Mouse (Mus musculus) MEL (cell line): ENCODE results near the gene Pak2. TPM values are rescaled to one million over a fixed set of nuclear protein-coding genes. Genes with fewer than 3 reads are reported as not detected.

Experiments used
- DNase-seq: peaks from one replicate; pipeline ENCODE4 v3.0.0; 2011; ENCODE audit warnings: low read depth, low spot score
- H3K27ac ChIP-seq: 2 replicates; pipeline ENCODE4 v1.5.1; 2012; ENCODE audit warnings: low read depth, mild to moderate bottlenecking, control low read depth, low read length, moderate library complexity; ENCODE audit not compliant: control insufficient read depth
- H3K27me3 ChIP-seq, 2 experiments: fragments of 150-350 bp in 1 of 2; sonication (generic) in 1 of 2; 2 replicates each; pipeline ENCODE4 v1.6.1; 2012; ENCODE audit warnings: low read length in 2 of 2, mild to moderate bottlenecking in 2 of 2, improper control_type of control experiment in 1 of 2, moderate library complexity in 1 of 2; ENCODE audit not compliant: insufficient read depth in 2 of 2, control insufficient read depth in 1 of 2
- H3K36me3 ChIP-seq, 2 experiments: 2 replicates each; pipeline ENCODE4 v1.6.1; 2012 to 2014; ENCODE audit warnings: low read length in 2 of 2, improper control_type of control experiment in 1 of 2, inconsistent platforms in 1 of 2, mild to moderate bottlenecking in 1 of 2; ENCODE audit not compliant: insufficient read depth in 2 of 2, control insufficient read depth in 1 of 2
- H3K4me1 ChIP-seq, 2 experiments: fragments of 150-350 bp in 1 of 2; sonication (generic) in 1 of 2; 2 replicates each; pipeline ENCODE4 v1.6.1; 2012; ENCODE audit warnings: low read length in 2 of 2, improper control_type of control experiment in 1 of 2, mild to moderate bottlenecking in 1 of 2; ENCODE audit not compliant: insufficient read depth in 2 of 2, control insufficient read depth in 1 of 2
- H3K4me3 ChIP-seq, 2 experiments: fragments of 150-350 bp in 1 of 2; sonication (generic) in 1 of 2; 2 replicates each; pipeline ENCODE4 v1.5.1; 2012; ENCODE audit warnings: low read depth in 2 of 2, low read length in 2 of 2, mild to moderate bottlenecking in 2 of 2, moderate library complexity in 2 of 2, control low read depth in 1 of 2, improper control_type of control experiment in 1 of 2; ENCODE audit not compliant: control insufficient read depth in 1 of 2, insufficient read depth in 1 of 2
- H3K79me2 ChIP-seq: 2 replicates; pipeline ENCODE4 v1.6.1; 2012; ENCODE audit warnings: mild to moderate bottlenecking, low read length, moderate library complexity; ENCODE audit not compliant: control insufficient read depth, poor library complexity, insufficient read depth
- H3K9ac ChIP-seq: 2 replicates; pipeline ENCODE4 v1.6.1; 2012; ENCODE audit warnings: low read depth, mild to moderate bottlenecking, control low read depth, low read length, moderate library complexity; ENCODE audit not compliant: control insufficient read depth, poor library complexity, severe bottlenecking
- H3K9me3 ChIP-seq: fragments of 150-350 bp; sonication (generic); replicated peaks from 2 replicates; pipeline ENCODE4 v1.6.1; 2012; ENCODE audit warnings: mild to moderate bottlenecking, low read length, improper control_type of control experiment, moderate library complexity; ENCODE audit not compliant: insufficient read depth
- BHLHE40 ChIP-seq: IDR thresholded peaks from 2 replicates; pipeline ENCODE4 v1.6.1; 2012; ENCODE audit warnings: low read depth, mild to moderate bottlenecking, inconsistent platforms, low read length, improper control_type of control experiment, borderline replicate concordance
- CHD2 ChIP-seq: IDR thresholded peaks from 2 replicates; pipeline ENCODE4 v1.6.1; 2011; ENCODE audit warnings: low read length, improper control_type of control experiment
- CTCF ChIP-seq, 3 experiments: IDR thresholded peaks in 2 of 3; conservative IDR thresholded peaks in 1 of 3; 2 replicates each; pipeline ENCODE4 v1.5.1; 2011 to 2012; ENCODE audit warnings: low read length in 3 of 3, low read depth in 2 of 3, mild to moderate bottlenecking in 2 of 3, improper control_type of control experiment in 1 of 3, inconsistent platforms in 1 of 3, mixed read lengths in 1 of 3, moderate library complexity in 1 of 3; ENCODE audit not compliant: control insufficient read depth in 1 of 3, insufficient read depth in 1 of 3, poor library complexity in 1 of 3, severe bottlenecking in 1 of 3
- GABPA ChIP-seq: IDR thresholded peaks from 2 replicates; pipeline ENCODE4 v1.6.1; 2012; ENCODE audit warnings: low read depth, mild to moderate bottlenecking, inconsistent platforms, low read length, improper control_type of control experiment, moderate library complexity
- JUND ChIP-seq: IDR thresholded peaks from 2 replicates; pipeline ENCODE4 v1.6.1; 2011; ENCODE audit warnings: low read depth, mild to moderate bottlenecking, improper control_type of control experiment, low read length
- MAX ChIP-seq: IDR thresholded peaks from 2 replicates; pipeline ENCODE4 v1.6.1; 2011; ENCODE audit warnings: low read length, improper control_type of control experiment
- MAZ ChIP-seq: IDR thresholded peaks from 2 replicates; pipeline ENCODE4 v1.6.1; 2012; ENCODE audit warnings: low read depth, mild to moderate bottlenecking, inconsistent platforms, low read length, improper control_type of control experiment
- MXI1 ChIP-seq: IDR thresholded peaks from 2 replicates; pipeline ENCODE4 v1.6.1; 2011; ENCODE audit warnings: mild to moderate bottlenecking, low read depth, low read length, improper control_type of control experiment
- MYB ChIP-seq: IDR thresholded peaks from 2 replicates; pipeline ENCODE4 v1.6.1; 2011; ENCODE audit warnings: mild to moderate bottlenecking, low read depth, low read length, improper control_type of control experiment
- MYC ChIP-seq: IDR thresholded peaks from 2 replicates; pipeline ENCODE4 v1.6.1; 2011; ENCODE audit warnings: low read depth, mild to moderate bottlenecking, low read length, improper control_type of control experiment, moderate library complexity
- NELFE ChIP-seq: IDR thresholded peaks from 2 replicates; pipeline ENCODE4 v1.6.1; 2011; ENCODE audit warnings: low read depth, low read length, improper control_type of control experiment
- NRF1 ChIP-seq: IDR thresholded peaks from 2 replicates; pipeline ENCODE4 v1.6.1; 2014; ENCODE audit warnings: low read depth, mild to moderate bottlenecking, inconsistent platforms, low read length, improper control_type of control experiment, moderate library complexity; ENCODE audit not compliant: poor library complexity, insufficient read depth, severe bottlenecking
- POLR2AphosphoS2 ChIP-seq: IDR thresholded peaks from 2 replicates; pipeline ENCODE4 v1.6.1; 2011; ENCODE audit warnings: low read length, improper control_type of control experiment
- RCOR1 ChIP-seq: IDR thresholded peaks from 2 replicates; pipeline ENCODE4 v1.6.1; 2012; ENCODE audit warnings: low read depth, mild to moderate bottlenecking, inconsistent platforms, low read length, improper control_type of control experiment
- TBP ChIP-seq: IDR thresholded peaks from 2 replicates; pipeline ENCODE4 v1.8.0; 2011; ENCODE audit warnings: low read depth, low read length, improper control_type of control experiment
- UBTF ChIP-seq: IDR thresholded peaks from 2 replicates; pipeline ENCODE4 v1.6.1; 2012; ENCODE audit warnings: low read depth, mild to moderate bottlenecking, inconsistent platforms, low read length, improper control_type of control experiment, moderate library complexity, borderline replicate concordance; ENCODE audit not compliant: insufficient read depth
- USF1 ChIP-seq: IDR thresholded peaks from 2 replicates; pipeline ENCODE4 v1.6.1; 2014; ENCODE audit warnings: low read depth, mild to moderate bottlenecking, inconsistent platforms, low read length, improper control_type of control experiment, moderate library complexity
- USF2 ChIP-seq, 2 experiments: IDR thresholded peaks; 2 replicates each; pipeline ENCODE4 v1.6.1; 2011 to 2012; ENCODE audit warnings: improper control_type of control experiment in 2 of 2, low read length in 2 of 2, borderline replicate concordance in 1 of 2, inconsistent platforms in 1 of 2, low read depth in 1 of 2, mild to moderate bottlenecking in 1 of 2; ENCODE audit not compliant: insufficient read depth in 1 of 2
- ZKSCAN1 ChIP-seq: IDR thresholded peaks from 2 replicates; pipeline ENCODE4 v1.6.1; 2012; ENCODE audit warnings: low read depth, mild to moderate bottlenecking, inconsistent platforms, low read length, improper control_type of control experiment, moderate library complexity
- ZMIZ1 ChIP-seq: IDR thresholded peaks from 2 replicates; pipeline ENCODE4 v1.6.1; 2012; ENCODE audit warnings: low read depth, mild to moderate bottlenecking, inconsistent platforms, low read length, improper control_type of control experiment, moderate library complexity
- ZNF384 ChIP-seq: IDR thresholded peaks from 2 replicates; pipeline ENCODE4 v1.6.1; 2012; ENCODE audit warnings: low read depth, mild to moderate bottlenecking, inconsistent platforms, low read length, improper control_type of control experiment
- polyA plus RNA-seq, 2 experiments: library from polyadenylated mRNA; stranded (reverse) in 1 of 2; unstranded in 1 of 2; fragments of >175 nt in 1 of 2; fragments of >200 nt in 1 of 2; gene quantifications; 2 replicates each; pipeline versions ENCODE4 v1.2.1 to v1.2.4; 2012; ENCODE audit warnings: low replicate concordance in 2 of 2, low read depth in 1 of 2; ENCODE audit not compliant: insufficient read length in 2 of 2, insufficient read depth in 1 of 2, missing spikeins in 1 of 2
- total RNA-seq: library from RNA; depleted of rRNA; stranded (reverse); fragments of 300-350 nt; gene quantifications from 2 replicates; pipeline ENCODE4 v1.2.3, GENCODE M21; 2012

Gene Pak2
- total and polyA plus RNA-seq, 3 experiments = 23.0 to 67.2 (median 34.1) TPM

DNA sequence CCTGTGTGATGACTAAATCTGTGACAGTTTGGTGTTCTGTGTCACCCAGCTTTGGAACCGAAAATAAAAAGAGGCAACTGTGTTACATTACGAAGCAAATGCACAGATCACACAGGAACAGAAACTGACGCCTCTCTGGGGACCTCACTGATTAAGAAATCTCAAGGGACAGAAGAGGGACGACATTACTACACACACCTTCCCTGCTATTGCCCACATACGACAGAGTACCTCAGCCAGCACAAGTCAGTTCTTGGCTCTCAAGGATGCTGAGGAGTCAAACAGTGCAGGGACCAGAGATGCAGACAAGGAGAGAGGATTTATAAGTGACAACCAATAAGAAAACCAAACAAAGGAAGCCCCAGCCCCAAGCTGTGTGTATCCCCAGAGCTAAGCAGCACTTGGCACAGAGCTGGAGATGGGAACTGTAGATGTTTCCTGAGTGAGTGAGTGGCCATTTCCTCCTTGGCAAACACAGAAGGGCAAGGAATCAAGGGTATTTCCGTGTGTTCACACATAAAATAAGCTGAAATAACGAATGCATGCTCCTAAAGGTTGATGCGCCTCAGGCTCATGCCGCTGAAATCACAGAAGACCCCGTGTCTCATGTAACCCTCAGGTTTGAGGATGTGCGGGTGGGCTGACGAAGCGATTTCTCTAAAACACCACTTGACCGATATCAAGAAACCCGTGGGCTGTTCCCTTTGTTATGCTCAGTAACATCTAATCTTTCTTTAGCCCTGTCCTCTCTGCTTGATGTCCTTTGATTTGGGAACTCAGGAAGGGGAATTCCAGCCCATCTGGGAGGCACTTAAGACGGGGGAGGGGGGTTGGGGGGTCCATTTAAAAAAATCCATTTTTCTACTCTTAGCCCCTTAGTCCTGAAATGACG, 45.5 kb upstream of the Pak2 start:
- Histone ChIP-seq H3K9me3 (no peaks in the 10 kb centered on the region), H3K4me3 (no peak overlapping the region), H3K9ac (no peak overlapping the region), H3K79me2 (no peaks in the 10 kb centered on the region), H3K36me3 (peaks cover 0 to 2% of the 10 kb centered on the region in 2 experiments; a peak in 1 of 4 replicates), H3K4me1 (0 out of 4 replicates have a peak, but pooled peaks cover 0 to 3% of the 10 kb centered on the region in 2 experiments), H3K27ac (no peak overlapping the region), H3K27me3 (no peaks in the 10 kb centered on the region)
- no peak for DNase-seq
- TF ChIP-seq ZMIZ1 (no peak), UBTF (no peak), MXI1 (no peak), BHLHE40 (no peak), CHD2 (no peak), NELFE (no peak), JUND (no peak), ZKSCAN1 (no peak), MYC (no peak), ZNF384 (no peak), MYB (no peak), USF1 (no peak), TBP (no peak), GABPA (no peak), RCOR1 (no peak), POLR2AphosphoS2 (no peak)

DNA sequence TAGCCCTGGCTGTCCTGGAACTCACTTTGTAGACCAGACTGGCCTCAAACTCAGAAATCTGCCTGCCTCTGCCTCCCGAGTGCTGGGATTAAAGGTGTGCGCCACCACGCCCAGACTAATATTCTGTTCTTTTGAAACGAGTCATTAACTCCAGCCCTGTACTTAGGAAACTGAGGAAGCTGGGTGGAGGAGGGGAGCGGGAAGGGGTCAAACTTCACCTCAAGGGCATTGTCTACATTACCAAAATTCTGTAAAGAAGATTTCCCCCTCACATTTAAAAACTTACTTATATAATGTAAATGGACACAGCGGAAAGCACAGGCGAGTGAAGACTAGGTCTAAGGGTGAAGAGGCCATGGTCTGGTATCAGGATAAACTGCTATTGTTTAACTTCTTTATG, 44.9 kb upstream of the Pak2 start:
- Histone ChIP-seq H3K79me2 (no peaks in the 10 kb centered on the region), H3K36me3 (no peaks in the 10 kb centered on the region; a peak in 1 of 4 replicates), H3K4me1 (0 out of 4 replicates have a peak, but pooled peaks cover 0 to 3% of the 10 kb centered on the region in 2 experiments), H3K4me3 (no peak overlapping the region), H3K9ac (no peak overlapping the region), H3K27me3 (no peaks in the 10 kb centered on the region), H3K27ac (no peak overlapping the region), H3K9me3 (no peaks in the 10 kb centered on the region)
- TF ChIP-seq MYB (no peak), CTCF (IDR thresholded peaks at IDR 0.05 in 2 of 3, conservative IDR thresholded peaks at IDR 0.05 in 1 of 3; ENCODE audit: control insufficient read depth in 1 of 3, insufficient read depth in 1 of 3, low read depth in 2 of 3, low read length in 3 of 3, poor library complexity in 1 of 3, severe bottlenecking in 1 of 3) (no peak), NRF1 (no peak), MAX (no peak), MAZ (no peak), USF2 (IDR thresholded peaks at IDR 0.05; ENCODE audit: borderline replicate concordance in 1 of 2, insufficient read depth in 1 of 2, low read depth in 1 of 2, low read length in 2 of 2) (no peak)
- no peak for DNase-seq
